In the genomic region with DNA sequence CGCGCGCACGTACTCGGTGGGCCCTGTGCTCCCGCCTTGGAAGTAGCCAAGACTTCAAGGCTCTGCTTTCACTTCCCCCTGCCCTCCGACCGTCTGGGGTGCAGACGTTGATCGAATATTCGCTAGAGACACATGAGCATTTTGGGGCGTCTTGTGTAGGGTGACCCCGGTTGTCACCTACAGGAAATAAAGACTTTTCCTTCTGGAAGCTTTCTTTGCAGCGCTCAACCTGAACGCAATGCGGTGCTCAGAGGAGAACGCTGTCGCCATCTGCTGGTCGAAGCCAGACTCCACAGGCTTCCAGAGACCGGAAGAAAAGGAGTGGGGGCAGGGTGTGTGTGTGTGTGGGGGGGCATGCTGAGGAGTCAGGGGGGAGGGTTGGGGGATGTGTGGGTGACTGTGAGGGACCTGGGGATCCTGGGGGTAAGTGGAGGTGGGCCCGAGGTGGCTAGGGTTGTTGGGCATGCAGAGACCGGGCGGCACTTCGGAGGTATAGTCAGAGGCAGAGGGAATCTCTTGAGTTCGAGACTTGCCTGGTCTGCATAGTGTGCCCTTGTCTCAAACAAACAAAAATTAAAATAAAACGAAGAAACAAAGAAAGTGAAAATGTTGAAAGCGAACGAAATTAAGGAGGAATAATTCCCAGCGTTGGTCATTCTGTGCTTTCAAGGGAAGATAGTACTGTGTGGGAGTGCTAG, we compare ENCODE assay signal across 8 mouse cellular contexts. TPM values are rescaled to one million over a fixed set of nuclear protein-coding genes. Genes with fewer than 3 reads are reported as not detected.
DNase-seq lines count a peak whose midpoint lies in the region; TF ChIP-seq lines count a peak whose summit lies in the region.

No protein-coding gene starts in this region.

- WGBS in cerebellum, adult 2 months = 16% methylated on average over 29 of the region's 29 CpGs
- 21% methylated on average over 29 of the region's 29 CpGs for WGBS in hindbrain, embryonic 10.5 days

- H3K27ac ChIP-seq in cerebellum, adult 2 months (ENCODE audit: insufficient read depth, low read length) = peak overlapping the region; percentile 91; the same call in 1 of the 2 replicates
- peak overlapping the region; percentile 91 for H3K27ac ChIP-seq in hindbrain, embryonic 10.5 days

- TF ChIP-seq POLR2A in cerebellum, adult 2 months (IDR thresholded peaks at IDR 0.05; ENCODE audit: borderline replicate concordance, insufficient read depth, low read length) = no peak

- peak; percentile 83 for DNase-seq in MEL-GATA-1-ER (ENCODE audit: extremely low read depth, low read depth)
- peak; percentile 88 to 90 for DNase-seq in cerebellum, adult 2 months
- DNase-seq in forelimb bud, embryonic 11.5 days (ENCODE audit: low read depth, low spot score) = peak; percentile 91
- peak; percentile 88 for DNase-seq in hindbrain, embryonic 10.5 days (ENCODE audit: low spot score)
- peak; percentile 90 to 92 for DNase-seq in layer of hippocampus, postnatal 10 days (ENCODE audit: low spot score in 2 of 2)
- peak; percentile 93 for DNase-seq in lung, postnatal 10 days
- peak; percentile 85 for DNase-seq in ovary, postnatal 14 days (ENCODE audit: low spot score)
- DNase-seq in thymus, postnatal 10 days (ENCODE audit: low spot score in 2 of 2) = peak; percentile 84 to 92

- peaks cover 17% of the 10 kb centered on the region; the same call in 1 of the 2 replicates for H3K36me3 ChIP-seq in hindbrain, embryonic 10.5 days

- peak; percentile 94 for TF ChIP-seq CTCF in cerebellum, adult 2 months (IDR thresholded peaks at IDR 0.05; ENCODE audit: borderline replicate concordance, insufficient read depth, low read depth, low read length)

- no peaks in the 10 kb centered on the region for H3K9me3 ChIP-seq in hindbrain, embryonic 10.5 days

- peak overlapping the region; percentile 16 for H3K4me3 ChIP-seq in cerebellum, adult 2 months (replicated peaks; ENCODE audit: insufficient read depth, low read depth, low read length)
- peak overlapping the region; percentile 68 for H3K4me3 ChIP-seq in hindbrain, embryonic 10.5 days

- peaks cover 20% of the 10 kb centered on the region for H3K4me1 ChIP-seq in cerebellum, adult 2 months (ENCODE audit: control insufficient read depth, insufficient read depth, low read length)
- H3K4me1 ChIP-seq in hindbrain, embryonic 10.5 days (replicated peaks) = peaks cover 49% of the 10 kb centered on the region

- H3K27me3 ChIP-seq in cerebellum, adult 2 months (ENCODE audit: control insufficient read depth, insufficient read depth, low read length) = no peaks in the 10 kb centered on the region
- H3K27me3 ChIP-seq in hindbrain, embryonic 10.5 days (ENCODE audit: insufficient read depth, poor library complexity, severe bottlenecking) = peaks cover 23% of the 10 kb centered on the region

RNA-seq across cellular contexts. Expression of a gene that starts 1.0 kb away (rescaled TPM):
- 3.6 and 3.7 TPM in 2 replicates for polyA plus RNA-seq in cerebellum, adult 2 months (2012; rRNA removed)
- polyA plus RNA-seq in hindbrain, embryonic 10.5 days (2016; fragmentation: Nextera tagmentation; extraction: Ambion mirVana) = 1.3 and 2.1 TPM in 2 replicates
- total RNA-seq in layer of hippocampus, postnatal 10 days (2021) = 1 to 10 TPM; 2.0 TPM

RNA-seq across cellular contexts. Expression of a gene that starts 4.2 kb away (rescaled TPM):
- polyA plus RNA-seq in cerebellum, adult 2 months (2012; rRNA removed) = 8.7 and 9.6 TPM in 2 replicates
- 6.9 and 7.1 TPM in 2 replicates for polyA plus RNA-seq in hindbrain, embryonic 10.5 days (2016; fragmentation: Nextera tagmentation; extraction: Ambion mirVana)
- total RNA-seq in layer of hippocampus, postnatal 10 days (2021) = 1 to 10 TPM; 1.7 to 2.4 TPM

RNA-seq across cellular contexts. Expression of a gene that starts 22.5 kb away (rescaled TPM):
- polyA plus RNA-seq in cerebellum, adult 2 months (2012; rRNA removed) = 35.4 and 38.5 TPM in 2 replicates
- 52.5 and 57.3 TPM in 2 replicates for polyA plus RNA-seq in hindbrain, embryonic 10.5 days (2016; fragmentation: Nextera tagmentation; extraction: Ambion mirVana)
- 10 to 100 TPM; 28.9 to 31.4 TPM for total RNA-seq in layer of hippocampus, postnatal 10 days (2021)

RNA-seq across cellular contexts. Expression of a gene that starts 23.2 kb away (rescaled TPM):
- polyA plus RNA-seq in cerebellum, adult 2 months (2012; rRNA removed) = 121 and 130 TPM in 2 replicates
- polyA plus RNA-seq in hindbrain, embryonic 10.5 days (2016; fragmentation: Nextera tagmentation; extraction: Ambion mirVana) = 6.8 and 7.5 TPM in 2 replicates
- 10 to 100 TPM; 28.5 to 40.6 TPM for total RNA-seq in layer of hippocampus, postnatal 10 days (2021)

RNA-seq across cellular contexts. Expression of a gene that starts 30.8 kb away (rescaled TPM):
- 282 and 321 TPM in 2 replicates for polyA plus RNA-seq in cerebellum, adult 2 months (2012; rRNA removed)
- 8.6 and 15.7 TPM in 2 replicates for polyA plus RNA-seq in hindbrain, embryonic 10.5 days (2016; fragmentation: Nextera tagmentation; extraction: Ambion mirVana)
- 10 to 100 TPM; 25.6 to 26.6 TPM for total RNA-seq in layer of hippocampus, postnatal 10 days (2021)

Comparison
In these comparisons a context has a peak if more than half of its experiments do, and no peak if none do; other contexts are left out.
1. Peak in every context shown above with its lines: DNase-seq, H3K4me3 ChIP-seq and H3K27ac ChIP-seq.